Mouse (Mus musculus) heart, embryonic 14.5 days (tissue): ENCODE measurements at regions not wholly inside any gene's neighbourhood (a gene's known extent, or its start where the extent isn't known, plus 50 kb on each side); places are given as distances from the start of the nearest gene placed in this dataset.

Source experiments
- ATAC-seq: fragments of 200-750 bp; cut with Nextera tagmentation; 2 replicates; pipeline ENCODE4 v1.8.0; 2017; ENCODE audit warnings: low read depth, moderate TSS enrichment; ENCODE audit not compliant: insufficient number of reproducible peaks, insufficient read depth, low FRiP score
- H3K27ac ChIP-seq, 2 experiments: fragments of 200-500 bp in 1 of 2; fragments of 300-500 bp in 1 of 2; sonication (generic) in 1 of 2; replicated peaks in 1 of 2; 2 replicates each; pipeline ENCODE4 v1.5.1; 2012 to 2014; ENCODE audit warnings: low read depth in 2 of 2, low read length in 2 of 2, control low read depth in 1 of 2, mild to moderate bottlenecking in 1 of 2, mixed read lengths in 1 of 2; ENCODE audit not compliant: control insufficient read depth in 1 of 2, insufficient read depth in 1 of 2
- H3K27me3 ChIP-seq: fragments of 300-500 bp; sonication (generic); 2 replicates; pipeline ENCODE4 v1.6.1; 2014; ENCODE audit warnings: mild to moderate bottlenecking, low read length, control low read depth; ENCODE audit not compliant: control insufficient read depth, insufficient read depth
- H3K36me3 ChIP-seq: fragments of 300-500 bp; sonication (generic); 2 replicates; pipeline ENCODE4 v1.6.1; 2014; ENCODE audit warnings: mild to moderate bottlenecking, control low read depth, low read length, mixed read lengths; ENCODE audit not compliant: control insufficient read depth, insufficient read depth
- H3K4me1 ChIP-seq, 2 experiments: fragments of 200-500 bp in 1 of 2; fragments of 300-500 bp in 1 of 2; sonication (generic) in 1 of 2; 2 replicates each; pipeline ENCODE4 v1.6.1; 2012 to 2014; ENCODE audit warnings: low read length in 2 of 2, control low read depth in 1 of 2, mixed read lengths in 1 of 2; ENCODE audit not compliant: control insufficient read depth in 2 of 2, insufficient read depth in 2 of 2
- H3K4me2 ChIP-seq: fragments of 300-500 bp; sonication (generic); 2 replicates; pipeline ENCODE4 v1.6.1; 2014; ENCODE audit warnings: mild to moderate bottlenecking, low read length
- H3K4me3 ChIP-seq, 2 experiments: fragments of 200-500 bp in 1 of 2; fragments of 300-500 bp in 1 of 2; sonication (generic) in 1 of 2; 2 replicates each; pipeline ENCODE4 v1.5.1; 2012 to 2014; ENCODE audit warnings: low read length in 2 of 2, mild to moderate bottlenecking in 2 of 2, control low read depth in 1 of 2, low read depth in 1 of 2, moderate library complexity in 1 of 2; ENCODE audit not compliant: control insufficient read depth in 1 of 2, insufficient read depth in 1 of 2
- H3K9ac ChIP-seq: fragments of 300-500 bp; sonication (generic); 2 replicates; pipeline ENCODE4 v1.6.1; 2014; ENCODE audit warnings: mild to moderate bottlenecking, low read length
- H3K9me3 ChIP-seq: fragments of 300-500 bp; sonication (generic); 2 replicates; pipeline ENCODE4 v1.6.1; 2016; ENCODE audit warnings: low read length, control low read depth; ENCODE audit not compliant: control insufficient read depth
- WGBS: fragments of 180-500 bp; shearing (Covaris S2); extraction: QIAGEN DNeasy Blood & Tissue Kit; methylation state at CpG from one replicate; pipeline ENCODE4 v1.1.7; 2014; 5-methylcytosine and 5-hydroxymethylcytosine counted together

DNA sequence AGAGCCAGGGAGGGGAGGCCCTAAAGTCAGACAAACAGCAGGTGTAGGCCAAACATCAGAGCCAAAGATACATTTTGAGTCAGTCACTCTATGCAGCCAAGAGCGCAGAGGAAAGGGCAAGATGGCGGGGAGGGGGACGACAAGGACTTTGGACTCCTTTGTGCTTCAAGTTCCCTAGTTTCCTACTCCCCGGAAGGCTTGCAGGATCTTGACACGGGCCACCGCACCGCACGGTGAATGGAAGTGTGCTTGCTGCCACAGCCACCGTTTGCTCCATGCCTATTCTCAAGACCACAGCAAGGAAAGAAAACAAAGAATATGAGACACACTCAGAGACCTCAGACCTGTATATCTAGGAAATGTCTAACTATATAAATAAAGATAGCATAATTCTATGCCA lies 86.8 kb upstream of the Slc45a1 start:
- Histone ChIP-seq H3K9me3 (no peaks in the 10 kb centered on the region), H3K4me2 (no peak overlapping the region), H3K27me3 (no peaks in the 10 kb centered on the region), H3K4me3 (no peak overlapping the region), H3K36me3 (no peaks in the 10 kb centered on the region), H3K9ac (no peak overlapping the region), H3K27ac (no peak overlapping the region), H3K4me1 (no peaks in the 10 kb centered on the region)
- WGBS: 88% methylated on average over 9 of the region's 9 CpGs
- ATAC-seq: no peak

DNA sequence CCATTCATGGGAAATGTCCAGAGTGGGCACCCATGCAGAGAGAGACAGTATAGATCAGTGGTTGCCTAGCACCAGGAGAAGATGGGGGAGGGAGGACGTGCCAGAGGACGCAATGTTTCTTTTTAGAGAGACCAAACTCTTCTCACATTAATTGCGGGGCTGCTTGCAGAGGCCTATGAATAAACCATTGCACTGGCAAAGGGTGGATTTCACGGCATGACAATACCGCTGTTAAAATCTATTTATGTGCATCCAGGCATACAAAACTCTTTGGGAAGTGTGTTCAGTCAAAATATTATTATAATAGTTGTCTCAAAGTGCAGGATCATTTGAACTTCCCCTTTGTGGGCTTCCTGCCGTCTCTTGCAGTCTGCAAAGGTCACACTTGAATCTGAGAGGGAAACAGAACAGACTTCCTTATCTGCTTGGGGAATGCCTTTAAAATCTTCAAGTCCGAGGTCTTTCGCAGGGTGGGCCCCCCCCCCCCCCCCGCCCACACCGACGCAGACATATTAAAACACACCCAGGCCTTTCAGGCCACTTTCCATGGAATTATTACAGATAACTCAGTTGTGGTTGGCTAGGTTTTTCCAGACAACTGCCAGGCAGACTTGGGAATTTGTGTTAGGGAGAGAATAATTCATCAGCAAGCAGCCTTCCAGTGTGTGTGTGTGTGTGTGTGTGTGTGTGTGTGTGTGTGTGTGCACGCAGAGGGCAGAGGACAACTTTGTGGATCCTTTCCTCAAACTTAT lies 78.3 kb upstream of the Slc45a1 start:
- Histone ChIP-seq H3K4me3 (no peak overlapping the region), H3K9ac (no peak overlapping the region)

DNA sequence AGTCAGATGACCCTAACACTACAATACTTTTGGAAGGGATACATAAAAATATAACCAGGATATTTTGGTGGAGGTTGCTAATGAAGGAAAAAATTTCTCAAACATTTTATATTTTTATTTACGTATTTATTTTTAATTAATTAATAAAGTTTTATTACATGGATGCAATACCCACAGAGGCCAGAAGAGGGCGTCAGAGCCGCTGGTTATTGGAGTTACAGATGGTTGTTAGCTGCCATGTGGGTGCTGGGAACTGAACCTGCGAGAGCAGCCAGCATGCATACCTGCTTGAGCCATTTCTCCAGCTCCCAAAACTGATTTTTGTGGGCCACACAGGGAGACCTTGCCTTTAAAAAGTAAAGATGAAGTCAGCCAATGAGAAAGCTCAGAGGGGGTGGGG lies 74.6 kb upstream of the Slc45a1 start:
- H3K4me2 ChIP-seq: no peak overlapping the region
- H3K27me3 ChIP-seq: no peaks in the 10 kb centered on the region
- ATAC-seq: no peak
- 58% methylated on average over 4 of the region's 4 CpGs for WGBS
- peaks cover 6% of the 10 kb centered on the region; the same call in 1 of the 2 replicates for H3K9me3 ChIP-seq
- no peak overlapping the region for H3K9ac ChIP-seq
- no peaks in the 10 kb centered on the region for H3K36me3 ChIP-seq
- no peak overlapping the region for H3K4me3 ChIP-seq
- H3K27ac ChIP-seq: no peak overlapping the region
- peaks cover 13 to 18% of the 10 kb centered on the region in 2 experiments for H3K4me1 ChIP-seq

More for the DNA sequence above, 78.3 kb upstream of the Slc45a1 start:
- ATAC-seq: peak; percentile 57; the same call in 1 of the 2 replicates
- H3K27me3 ChIP-seq: no peaks in the 10 kb centered on the region
- peak overlapping the region; percentile 59 to 69 for H3K27ac ChIP-seq
- H3K4me2 ChIP-seq: no peak overlapping the region
- WGBS: 14% methylated on average over 12 of the region's 12 CpGs
- H3K4me1 ChIP-seq: peaks cover 10 to 13% of the 10 kb centered on the region in 2 experiments
- no peaks in the 10 kb centered on the region for H3K36me3 ChIP-seq
- H3K9me3 ChIP-seq: peaks cover 6% of the 10 kb centered on the region; the same call in 1 of the 2 replicates

DNA sequence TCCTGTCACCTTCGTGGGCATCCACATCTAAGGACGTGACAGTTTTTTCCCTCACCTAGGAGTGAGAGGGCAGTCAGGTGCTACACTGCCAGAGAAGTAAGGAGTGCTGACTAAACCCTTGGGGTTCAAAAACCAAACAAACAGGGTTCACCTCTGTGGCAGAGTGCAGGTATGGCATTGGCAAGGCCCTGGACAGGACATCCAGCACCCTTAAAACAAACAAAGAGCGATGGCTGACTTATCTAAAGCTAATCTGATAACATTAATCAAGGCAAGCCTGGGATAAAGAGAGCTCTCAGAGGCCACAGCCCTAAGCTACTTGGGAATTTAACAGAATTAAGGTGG lies 74.1 kb upstream of the Slc45a1 start:
- no peak for ATAC-seq

DNA sequence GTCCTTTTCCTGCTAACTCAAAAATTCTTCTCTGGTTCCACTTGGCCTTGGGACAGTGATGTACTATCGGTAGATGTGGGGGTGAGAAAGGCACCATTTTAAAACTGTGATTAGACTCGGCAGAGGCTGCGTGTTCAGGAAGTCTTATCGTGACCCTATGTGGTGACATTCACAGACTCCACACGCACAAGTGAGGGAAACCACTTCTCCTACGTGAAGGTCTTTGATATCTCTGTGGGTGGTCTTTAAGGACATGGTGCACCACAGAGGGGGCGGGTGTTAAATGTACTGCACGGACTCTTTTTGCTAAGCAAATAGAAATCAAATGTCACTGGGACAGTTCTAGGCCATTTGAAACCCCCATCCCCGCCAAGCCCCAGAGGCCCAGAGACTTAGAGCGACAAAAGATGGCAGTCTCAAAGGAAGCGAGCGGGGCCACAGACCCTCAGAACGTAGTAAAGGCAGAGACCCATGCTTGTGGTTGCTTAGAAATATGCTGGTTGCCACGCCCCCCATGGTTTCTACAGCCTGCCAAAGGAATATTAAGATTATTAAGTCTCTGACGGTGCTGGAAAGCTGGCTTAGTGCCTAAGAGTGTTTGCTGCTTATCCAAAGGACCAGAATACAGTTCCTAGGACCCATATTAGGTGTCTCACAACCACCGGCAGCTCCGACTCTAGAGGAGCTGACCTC lies 73.6 kb upstream of the Slc45a1 start:
- Histone ChIP-seq H3K4me1 (peaks cover 11 to 16% of the 10 kb centered on the region in 2 experiments), H3K9me3 (peaks cover 6% of the 10 kb centered on the region; the same call in 1 of the 2 replicates), H3K4me3 (no peak overlapping the region), H3K9ac (no peak overlapping the region), H3K27me3 (no peaks in the 10 kb centered on the region), H3K36me3 (no peaks in the 10 kb centered on the region), H3K4me2 (no peak overlapping the region), H3K27ac (peak overlapping the region in 1 of 2 experiments; percentile 47; a peak in 1 of 4 replicates)
- no peak for ATAC-seq
- 70% methylated on average over 17 of the region's 17 CpGs for WGBS

More for the DNA sequence above, 74.1 kb upstream of the Slc45a1 start:
- no peak overlapping the region for H3K9ac ChIP-seq
- H3K4me1 ChIP-seq: peaks cover 12 to 18% of the 10 kb centered on the region in 2 experiments
- H3K4me2 ChIP-seq: no peak overlapping the region
- WGBS: 74% methylated on average over 3 of the region's 3 CpGs
- no peaks in the 10 kb centered on the region for H3K36me3 ChIP-seq
- H3K4me3 ChIP-seq: no peak overlapping the region
- no peaks in the 10 kb centered on the region for H3K27me3 ChIP-seq
- peaks cover 6% of the 10 kb centered on the region; the same call in 1 of the 2 replicates for H3K9me3 ChIP-seq
- H3K27ac ChIP-seq: no peak overlapping the region

DNA sequence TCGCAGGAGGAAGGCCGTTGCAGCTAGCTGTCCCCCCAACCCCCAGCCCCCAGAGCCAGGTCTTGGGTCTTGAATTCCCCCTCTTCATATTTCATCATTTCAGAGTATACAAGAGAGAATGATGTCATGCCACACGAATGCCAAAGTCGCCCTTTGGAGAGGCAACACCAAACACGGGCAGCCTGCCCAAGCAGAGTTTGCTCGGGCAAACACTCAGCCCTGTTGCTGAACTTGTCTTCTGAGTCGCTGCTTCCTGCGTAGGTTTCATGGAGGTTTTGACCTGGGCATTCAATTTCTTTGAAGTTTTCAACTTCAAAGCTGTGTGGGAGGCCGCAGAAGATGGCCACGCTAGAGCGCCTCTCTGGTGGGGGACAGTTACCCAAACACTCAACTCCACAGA lies 72.8 kb upstream of the Slc45a1 start:
- no peaks in the 10 kb centered on the region for H3K36me3 ChIP-seq
- no peak overlapping the region for H3K4me2 ChIP-seq
- H3K27ac ChIP-seq: peak overlapping the region in 1 of 2 experiments; percentile 47; a peak in 1 of 4 replicates
- H3K4me3 ChIP-seq: no peak overlapping the region
- ATAC-seq: no peak
- no peak overlapping the region for H3K9ac ChIP-seq
- peaks cover 6% of the 10 kb centered on the region; the same call in 1 of the 2 replicates for H3K9me3 ChIP-seq
- peaks cover 7 to 10% of the 10 kb centered on the region in 2 experiments; a peak in 3 of 4 replicates for H3K4me1 ChIP-seq
- 68% methylated on average over 11 of the region's 11 CpGs for WGBS
- no peaks in the 10 kb centered on the region for H3K27me3 ChIP-seq

DNA sequence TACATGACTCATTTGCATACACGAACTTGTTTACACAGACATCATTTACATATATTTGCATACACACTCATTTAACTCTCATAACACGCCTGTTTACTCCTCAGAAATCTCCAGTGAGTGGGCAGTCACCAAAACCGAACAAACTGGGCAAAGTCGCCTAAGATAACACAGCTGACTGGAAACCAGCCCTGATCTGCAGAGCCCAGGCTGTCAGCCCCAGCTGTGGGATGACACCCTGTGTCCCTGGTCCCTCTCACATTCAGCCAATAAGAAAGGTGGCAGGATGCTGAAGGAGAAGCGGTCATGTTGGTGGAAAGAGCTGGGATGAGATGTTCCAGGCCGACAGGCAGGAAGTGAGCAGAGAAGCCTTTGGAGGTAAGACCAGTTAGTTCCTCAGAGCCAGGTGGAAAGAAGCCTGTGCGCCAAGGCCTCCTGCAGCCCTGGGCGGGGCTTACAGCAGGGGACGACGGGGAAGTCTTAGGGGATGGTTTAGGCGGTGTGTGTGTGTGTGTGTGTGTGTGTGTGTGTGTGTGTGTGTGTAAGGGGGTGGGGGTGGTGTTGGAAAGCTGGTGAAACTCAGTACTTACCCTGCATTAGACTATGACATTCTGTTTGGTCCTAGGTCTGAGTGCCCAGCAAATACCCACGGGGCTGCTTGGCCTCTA lies 69.8 kb upstream of the Slc45a1 start:
- Histone ChIP-seq H3K27me3 (no peaks in the 10 kb centered on the region), H3K4me3 (no peak overlapping the region), H3K9me3 (peaks cover 2% of the 10 kb centered on the region; the same call in 1 of the 2 replicates), H3K36me3 (no peaks in the 10 kb centered on the region), H3K4me1 (peaks cover 5 to 10% of the 10 kb centered on the region in 2 experiments; a peak in 3 of 4 replicates), H3K4me2 (no peak overlapping the region), H3K27ac (no peak overlapping the region), H3K9ac (no peak overlapping the region)
- whole genome bisulfite sequencing: 44% methylated on average over 12 of the region's 12 CpGs
- no peak for ATAC-seq
